Mouse (Mus musculus): ENCODE measurements at regions not wholly inside any gene's neighbourhood (a gene's known extent, or its start where the extent isn't known, plus 50 kb on each side); places are given as distances from the start of the nearest gene placed in this dataset.

DNA sequence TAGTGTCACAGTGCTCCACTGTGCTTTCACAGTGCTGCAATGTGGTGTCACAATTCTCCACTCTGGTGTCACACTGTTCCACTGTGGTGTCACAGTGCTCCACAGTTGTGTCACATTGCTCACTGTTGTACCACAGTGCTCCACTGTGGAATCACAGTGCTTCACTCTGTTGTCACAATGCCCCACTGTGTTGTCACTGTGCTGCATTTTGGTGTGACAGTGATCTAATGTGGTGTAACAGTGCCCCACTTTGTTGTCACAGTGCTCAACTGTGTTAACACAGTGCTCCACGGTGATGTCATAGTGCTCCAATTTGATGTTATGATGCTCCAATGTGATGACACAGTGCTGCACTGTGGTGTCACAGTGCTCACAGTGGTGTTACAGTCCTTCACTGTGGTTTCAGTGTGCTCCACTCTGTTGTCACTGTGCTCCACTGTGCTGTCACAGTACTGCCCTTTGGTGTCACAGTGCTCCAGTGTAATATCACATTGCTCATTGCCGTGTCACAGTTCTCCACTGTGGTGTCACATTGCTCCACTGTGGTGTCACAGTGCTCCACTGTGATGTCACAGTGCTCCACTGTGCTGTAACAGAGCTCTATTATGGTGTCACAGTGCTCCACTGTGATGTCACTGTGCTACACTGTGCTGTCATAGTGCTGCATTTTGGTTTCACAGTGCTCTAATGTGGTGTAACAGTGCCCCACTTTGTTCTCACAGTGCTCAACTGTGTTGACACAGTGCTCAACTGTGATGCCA, 95.0 kb upstream of the Scaf8 start:
- no peak for TF ChIP-seq CTCF (IDR thresholded peaks at IDR 0.05; ENCODE audit: low read depth)
- TF ChIP-seq EP300 (IDR thresholded peaks at IDR 0.05; ENCODE audit: low read depth), result no peak
